Mouse (Mus musculus) cerebellum, adult 9-11 months (tissue): ENCODE results near the gene Fgr.

Experiments
- DNase-seq: peaks from one replicate; pipeline ENCODE4 v3.0.0; 2022

The Fgr gene

DNA sequence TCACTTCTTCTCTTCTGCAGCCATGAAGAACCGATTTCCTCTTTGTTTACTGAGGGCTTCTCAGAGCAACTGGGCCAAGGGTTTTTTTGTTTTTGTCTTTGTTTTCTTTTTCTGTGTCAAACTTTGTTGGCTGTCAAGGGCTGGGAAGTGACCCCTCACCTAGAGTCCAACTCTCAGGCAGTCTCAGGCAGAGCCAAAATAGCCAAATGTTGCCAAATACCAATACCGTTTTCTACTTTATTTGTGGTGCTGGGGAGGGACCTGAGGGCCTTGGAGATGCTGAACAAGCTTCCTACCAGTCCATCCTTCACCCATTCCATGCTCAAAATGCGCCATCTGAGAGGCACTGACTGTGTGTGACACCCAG is 14.2 kb upstream of the Fgr start:
- no peak for DNase-seq

DNA sequence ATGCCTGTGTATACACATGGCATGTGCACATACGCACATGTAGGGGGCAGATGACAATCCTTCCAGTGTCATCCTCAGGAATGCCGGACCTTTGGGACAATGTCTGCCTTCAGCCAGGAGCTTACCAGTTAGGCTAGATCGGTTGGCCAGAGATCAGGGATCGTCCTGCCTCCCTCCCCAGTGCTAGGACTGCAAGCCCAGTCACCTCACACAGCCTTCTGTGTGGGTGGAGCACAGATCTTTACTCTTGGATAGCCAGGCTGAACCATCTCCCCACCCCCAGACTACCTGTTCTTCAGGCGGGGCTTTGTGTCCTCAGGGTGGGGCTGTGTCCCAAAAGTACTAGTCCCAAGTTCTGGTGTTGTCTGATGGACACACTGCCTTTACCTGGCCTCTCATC is 13.6 kb upstream of the Fgr start:
- no peak for DNase-seq

DNA sequence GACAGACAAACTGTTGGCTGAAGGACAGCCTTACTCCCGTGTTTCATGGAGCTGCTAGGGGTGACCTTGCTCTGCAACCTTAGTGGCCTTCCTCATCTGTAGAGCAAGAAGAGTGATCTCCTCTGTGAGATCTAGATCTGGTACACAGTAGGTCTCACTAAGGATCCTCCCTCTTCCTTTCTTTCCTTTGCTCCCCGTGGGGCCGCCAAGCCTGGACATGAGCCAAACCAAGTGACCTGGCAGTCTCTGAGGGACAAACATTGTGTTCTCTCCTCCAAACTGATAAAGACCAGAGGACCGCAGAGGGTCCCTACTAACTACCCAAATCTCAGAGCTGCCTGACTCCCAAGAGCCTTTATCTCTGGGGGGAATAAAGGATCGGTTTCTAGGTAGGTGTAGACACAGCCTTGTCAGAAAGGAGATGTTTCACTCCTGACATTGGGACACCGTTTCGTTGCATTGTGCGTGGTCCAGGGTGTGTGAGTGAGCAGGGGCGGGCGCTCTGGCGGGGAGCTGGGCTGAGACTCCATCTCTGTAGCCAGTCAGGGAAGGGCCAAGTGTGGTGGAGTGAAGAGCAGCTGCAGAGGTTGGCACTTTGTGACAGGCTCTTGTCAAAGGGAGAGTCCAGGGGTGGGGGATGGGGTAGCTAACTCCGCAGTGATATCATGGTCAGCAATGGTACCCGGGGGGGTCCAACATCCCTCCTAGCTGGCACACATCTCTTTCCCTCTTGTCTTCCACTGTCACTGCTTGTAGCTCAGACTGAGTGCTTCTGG is 12.8 kb upstream of the Fgr start:
- no peak for DNase-seq

GRCm38 (mm10) chr4:132961866-132962265 is 12.0 kb upstream of the Fgr start:
- DNase-seq, result no peak

DNA sequence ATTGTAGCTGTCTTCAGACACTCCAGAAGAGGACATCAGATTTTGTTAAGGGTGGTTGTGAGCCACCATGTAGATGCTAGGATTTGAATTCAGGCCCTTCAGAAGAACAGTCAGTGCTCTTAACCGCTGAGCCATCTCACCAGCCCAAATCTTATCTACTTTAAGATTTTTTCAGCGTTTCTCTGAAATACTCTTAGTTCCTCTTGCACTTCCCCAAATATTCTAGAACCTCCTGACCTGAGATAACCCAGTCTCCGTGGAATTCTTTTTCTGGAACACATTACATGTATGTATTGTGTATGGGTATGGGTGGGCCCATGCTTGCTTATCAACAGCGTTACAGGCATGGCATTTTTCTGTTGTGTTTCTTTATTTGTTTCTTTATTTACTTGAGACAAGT is 11.3 kb upstream of the Fgr start:
- DNase-seq, result no peak

- no peak for DNase-seq
Measured at GRCm38 (mm10) chr4:132963436-132963835, 10.5 kb upstream of the Fgr start.

GRCm38 (mm10) chr4:132964064-132964463 is 9.8 kb upstream of the Fgr start:
- no peak for DNase-seq

DNA sequence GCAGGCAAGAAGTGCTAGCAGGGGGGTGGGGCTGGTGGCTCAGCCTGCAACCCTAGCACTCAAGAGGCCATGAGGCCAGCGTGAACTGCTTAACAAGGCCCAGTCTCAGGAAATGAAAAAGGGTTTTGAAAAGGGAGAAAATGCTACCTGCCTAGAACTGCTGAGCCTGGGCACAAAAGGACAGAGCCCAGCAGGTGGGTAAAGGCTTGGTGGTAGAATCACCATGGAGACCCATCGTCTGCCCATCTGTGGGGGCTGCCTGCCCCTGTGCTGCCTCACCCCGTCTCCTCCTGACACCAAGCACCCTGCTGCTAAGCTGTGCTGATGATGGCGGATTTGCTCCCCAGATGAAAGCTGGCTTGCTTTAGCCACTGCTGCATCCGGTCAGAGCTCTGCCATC is 9.4 kb upstream of the Fgr start:
- DNase-seq, result no peak

DNA sequence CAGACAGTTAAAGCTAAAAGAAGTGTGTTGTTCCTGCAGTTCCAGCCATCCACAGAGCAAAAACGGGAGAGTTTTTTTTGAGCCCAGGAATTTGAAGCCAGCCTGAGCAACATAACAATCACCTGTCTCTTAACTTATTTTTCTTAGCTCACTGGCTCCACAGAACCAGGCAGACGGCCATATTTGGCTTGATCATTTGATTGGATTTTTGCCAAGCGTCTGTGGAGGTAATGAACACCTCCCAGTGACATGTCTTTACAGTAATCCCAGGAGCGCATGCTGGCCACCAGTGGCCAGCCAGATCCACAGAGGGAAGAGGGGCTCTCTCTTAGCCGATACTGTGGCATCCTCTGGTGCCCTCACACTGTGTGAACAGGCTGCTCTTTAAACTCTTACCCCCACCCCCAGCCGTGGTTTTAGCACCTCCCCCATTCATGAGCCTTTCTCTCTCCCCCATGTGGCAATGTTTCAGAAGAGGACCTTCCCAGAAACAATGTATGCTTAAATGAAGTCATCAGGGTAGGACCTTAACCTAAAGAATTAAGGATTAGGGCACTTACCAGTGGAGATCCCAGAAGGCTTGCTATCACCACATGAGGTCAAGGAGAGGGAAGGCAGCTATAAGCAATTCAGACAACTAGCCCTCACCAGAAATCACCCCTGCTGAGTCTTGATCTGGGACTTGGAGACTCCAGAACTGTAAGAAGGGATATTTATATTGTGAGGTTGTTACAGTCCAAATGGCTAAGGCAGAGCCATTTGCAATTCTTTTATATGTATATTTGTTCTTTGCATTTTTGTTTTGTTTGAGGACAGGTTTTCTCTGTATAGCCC is 5.6 kb upstream of the Fgr start:
- DNase-seq, result no peak

DNA sequence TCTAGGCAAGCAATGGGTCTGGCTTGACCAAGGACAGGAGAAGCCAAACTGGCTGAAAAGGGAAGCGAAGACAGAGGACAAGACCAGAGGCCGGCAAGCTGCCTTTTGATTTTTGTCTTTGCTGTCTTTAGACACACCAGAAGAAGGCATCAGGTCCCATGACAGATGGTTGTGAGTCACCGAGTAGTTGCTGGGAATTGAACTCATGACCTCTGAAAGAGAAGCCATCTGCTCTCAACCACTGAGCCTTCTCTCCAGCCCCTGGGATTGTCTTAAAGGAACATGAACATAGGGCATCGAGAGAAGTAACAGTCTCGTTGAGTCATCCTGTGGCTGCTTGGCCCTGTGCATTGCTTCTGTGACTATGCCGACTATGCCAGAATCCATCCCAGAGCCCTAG is 2.3 kb upstream of the Fgr start:
- DNase-seq, result no peak

DNA sequence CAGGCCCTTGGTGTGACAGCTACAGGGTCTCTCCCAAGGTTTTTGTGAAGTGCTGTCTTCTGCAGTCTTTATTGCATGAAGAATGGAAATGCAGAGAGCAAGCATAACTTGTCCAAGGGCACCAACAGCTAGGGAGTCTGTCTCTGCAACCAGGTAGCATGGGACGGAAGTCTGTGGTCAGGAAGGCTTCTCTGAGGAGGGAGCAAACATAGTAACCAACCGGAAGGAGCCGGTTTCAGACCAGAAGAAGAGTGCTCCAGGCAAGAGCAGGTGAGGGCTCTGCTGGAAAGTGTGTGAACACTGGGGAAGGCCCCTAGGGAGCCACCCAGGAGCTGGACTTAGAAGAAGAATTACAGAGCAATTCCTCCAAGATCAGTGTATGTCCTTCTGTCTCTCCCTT is 1.8 kb upstream of the Fgr start:
- DNase-seq, result no peak

- no peak for DNase-seq
Measured at GRCm38 (mm10) chr4:132972556-132972955, 1.3 kb upstream of the Fgr start.

GRCm38 (mm10) chr4:132973186-132973585 is 709 bp upstream of the Fgr start:
- no peak for DNase-seq

GRCm38 (mm10) chr4:132974904-132975303 is 1.0 kb downstream of the Fgr start:
- DNase-seq, result peak; percentile 81

- DNase-seq, result no peak
Measured at GRCm38 (mm10) chr4:132975791-132976190, 1.9 kb downstream of the Fgr start.

GRCm38 (mm10) chr4:132976729-132977128 is 2.8 kb downstream of the Fgr start:
- DNase-seq, result no peak

DNA sequence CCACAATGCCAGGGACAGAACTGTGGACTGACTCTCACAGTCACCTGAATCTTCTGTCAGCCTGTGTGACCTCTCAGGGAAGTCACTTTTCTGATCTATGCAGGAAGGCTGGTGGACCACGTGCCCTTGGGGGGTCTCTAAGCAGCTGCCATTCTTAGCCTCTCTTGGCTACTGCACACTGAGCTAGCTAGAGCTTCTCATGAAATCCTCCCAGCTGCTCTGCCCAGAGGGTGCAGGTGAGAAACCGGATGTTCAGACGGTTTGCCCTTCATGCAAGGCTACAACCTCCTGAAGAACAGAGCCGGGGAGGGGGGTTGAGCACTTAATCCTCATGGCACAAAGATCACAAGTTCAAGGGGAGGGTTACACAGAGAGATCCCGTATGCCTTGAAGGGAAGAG is 3.7 kb downstream of the Fgr start:
- no peak for DNase-seq

DNA sequence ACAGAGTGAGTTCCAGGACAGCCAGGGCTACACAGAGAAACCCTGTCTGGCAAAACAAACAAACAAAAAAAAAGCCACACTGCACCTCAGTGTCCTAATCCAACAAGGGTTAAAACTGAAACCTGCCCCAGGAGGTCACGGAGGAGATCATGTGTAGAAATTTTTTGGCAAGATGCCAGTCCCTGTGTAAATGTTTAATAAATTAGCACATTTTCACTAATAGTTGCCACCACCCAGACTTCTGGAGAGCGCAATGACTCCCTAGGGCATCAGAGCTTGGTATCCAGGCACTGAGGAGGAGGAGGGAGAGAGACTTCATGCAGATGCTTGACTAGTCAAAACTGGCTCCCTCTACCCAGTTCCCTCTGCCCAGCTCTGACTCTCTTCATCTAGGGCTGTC is 5.3 kb downstream of the Fgr start:
- no peak for DNase-seq

- no peak for DNase-seq
Measured at GRCm38 (mm10) chr4:132981621-132982020, 7.7 kb downstream of the Fgr start.

DNA sequence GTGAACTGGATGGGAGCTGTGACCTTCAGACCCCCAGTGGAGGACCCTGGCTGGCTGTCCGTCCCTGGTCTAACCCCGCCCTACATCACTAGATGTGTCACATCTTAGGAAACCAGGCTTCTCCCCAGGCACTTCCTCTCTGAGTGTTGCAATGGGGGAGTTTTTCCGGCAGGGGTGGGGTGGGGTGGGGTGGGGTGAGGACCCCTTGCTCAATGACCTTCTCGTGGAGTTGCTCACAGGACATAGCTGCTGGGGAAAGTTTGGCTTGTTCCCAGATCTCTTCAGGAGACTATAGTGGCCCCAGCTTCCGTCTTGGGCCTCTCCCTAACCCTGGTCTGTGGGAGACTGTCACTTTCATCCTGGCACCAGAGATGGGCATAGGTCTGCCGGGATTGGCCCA is 9.1 kb downstream of the Fgr start:
- no peak for DNase-seq

DNA sequence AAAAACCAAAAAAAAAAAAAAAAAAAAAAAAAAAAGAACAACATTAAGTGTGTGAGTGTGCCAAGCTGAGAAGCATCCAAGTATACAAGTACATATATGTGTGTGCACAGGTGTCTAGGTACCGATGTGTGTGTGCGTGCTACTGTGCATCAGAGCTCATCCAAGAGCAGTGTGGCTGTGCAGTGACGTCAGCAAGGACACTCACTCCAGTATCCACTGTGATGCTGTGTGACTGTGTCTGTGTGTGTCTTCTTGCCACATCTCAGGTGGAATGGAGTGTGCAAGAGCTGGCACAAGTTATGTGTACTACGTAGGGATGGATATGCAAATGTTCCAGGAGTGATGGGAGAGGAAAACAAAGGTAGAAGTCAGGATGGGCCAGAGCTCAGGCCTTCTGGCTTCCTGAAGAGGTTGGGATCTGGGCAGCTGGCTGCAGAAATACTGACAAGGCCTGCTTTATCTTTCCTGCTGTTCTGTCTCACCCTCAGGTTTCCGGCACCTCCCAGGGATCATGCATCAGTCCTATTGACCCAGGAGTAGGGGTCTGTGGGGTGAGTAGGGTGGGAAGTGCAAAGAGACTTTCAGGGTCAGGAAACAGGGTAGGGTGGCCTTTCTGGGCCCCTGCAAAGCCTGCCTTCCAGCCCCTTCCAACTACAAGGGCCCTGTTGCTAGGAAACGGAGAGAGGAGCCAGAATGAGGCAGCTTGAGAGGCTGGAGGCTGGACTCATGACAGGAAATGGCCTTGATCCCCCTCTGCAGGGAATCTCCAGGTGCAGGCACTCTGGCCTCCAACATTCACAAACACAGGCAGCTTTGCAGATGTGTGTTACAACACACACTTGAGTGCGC is 10.0 kb downstream of the Fgr start:
- DNase-seq, result no peak

DNA sequence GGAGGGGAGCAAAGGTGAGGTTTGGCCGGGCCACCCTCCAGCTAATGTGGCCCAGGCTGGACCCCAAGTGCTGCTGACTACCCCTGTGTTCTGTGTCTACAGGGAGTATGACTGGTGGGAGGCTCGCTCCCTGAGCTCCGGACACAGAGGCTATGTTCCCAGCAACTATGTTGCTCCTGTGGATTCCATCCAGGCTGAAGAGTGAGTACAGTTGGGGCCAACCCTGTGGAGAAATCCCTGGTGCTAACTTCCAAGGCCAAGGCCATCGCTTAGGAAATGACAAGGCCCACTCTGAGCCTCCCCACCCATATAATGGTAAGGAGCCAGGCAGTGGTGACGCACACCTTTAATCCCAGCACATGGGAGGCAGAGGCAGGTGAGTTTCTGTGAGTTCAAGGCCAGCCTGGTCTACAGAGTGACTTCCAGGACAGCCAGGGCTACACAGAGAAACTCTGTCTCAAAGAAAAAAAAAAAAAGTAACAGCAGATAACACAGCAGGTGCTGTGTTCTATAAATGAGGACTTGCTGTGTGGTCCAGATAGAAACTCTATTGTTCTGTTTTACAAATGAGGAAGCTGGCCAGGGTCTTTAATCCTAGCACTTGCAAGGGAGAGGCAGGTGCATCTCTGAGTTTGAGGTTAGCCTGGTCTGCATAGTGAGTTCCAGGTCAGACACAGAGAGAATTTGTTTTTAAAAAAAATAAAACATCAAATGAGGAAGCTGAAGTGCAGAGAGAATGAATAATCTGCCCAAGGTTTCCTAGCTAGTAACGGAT is 14.9 kb downstream of the Fgr start:
- no peak for DNase-seq

- DNase-seq, result no peak
Measured at GRCm38 (mm10) chr4:132993553-132993952, 19.7 kb downstream of the Fgr start.
